Mouse (Mus musculus) left cerebral cortex, adult 11 months (tissue): ENCODE data around the gene Gm815.

ENCODE experiments used
- DNase-seq: peaks from one replicate; pipeline ENCODE4 v3.0.0; 2022; ENCODE audit warnings: low spot score

The Gm815 gene

DNA sequence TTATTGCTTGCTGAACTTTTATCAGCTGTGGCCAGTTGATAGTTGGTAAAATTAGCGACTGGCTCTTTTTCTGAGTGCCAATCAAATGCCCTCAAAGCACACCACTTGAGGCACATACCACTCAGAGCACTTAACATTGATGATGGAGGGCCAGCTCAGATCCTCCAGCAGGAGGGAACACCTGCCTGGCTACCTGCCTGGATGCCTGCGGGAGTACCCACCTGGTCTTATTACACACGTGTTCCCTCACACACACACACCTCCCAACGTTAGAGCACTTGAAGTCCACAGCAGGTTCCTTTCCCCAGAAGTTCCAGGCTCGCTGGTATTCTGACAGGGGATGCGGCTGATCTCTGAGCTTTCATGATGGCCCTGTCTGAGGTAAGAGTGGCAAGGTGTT is at the start of gene Gm815:
Gm815 (plus strand) TSS at position 266 of the 400 bp plus-strand sequence.
- no peak for DNase-seq

DNA sequence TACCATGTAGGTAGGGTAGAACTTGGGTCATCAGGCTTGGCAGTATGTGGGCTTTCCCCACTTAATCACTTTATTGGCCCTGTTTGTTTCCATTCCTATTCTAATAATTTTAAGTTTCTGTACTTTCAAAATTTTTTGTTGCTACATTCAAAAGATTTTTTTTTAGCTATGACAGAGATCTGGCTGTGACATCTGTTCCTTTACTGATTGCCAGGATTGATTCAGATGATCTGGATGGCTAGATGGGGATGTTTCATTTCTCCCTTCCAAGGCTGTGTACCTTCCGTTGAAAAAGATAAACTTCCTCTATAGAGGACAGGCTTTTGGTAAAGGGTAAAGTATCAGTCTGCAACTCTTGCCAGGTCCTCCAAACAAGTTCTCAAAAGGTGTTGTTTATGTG is 48.1 kb upstream of the Gm815 start:
- DNase-seq, result no peak

DNA sequence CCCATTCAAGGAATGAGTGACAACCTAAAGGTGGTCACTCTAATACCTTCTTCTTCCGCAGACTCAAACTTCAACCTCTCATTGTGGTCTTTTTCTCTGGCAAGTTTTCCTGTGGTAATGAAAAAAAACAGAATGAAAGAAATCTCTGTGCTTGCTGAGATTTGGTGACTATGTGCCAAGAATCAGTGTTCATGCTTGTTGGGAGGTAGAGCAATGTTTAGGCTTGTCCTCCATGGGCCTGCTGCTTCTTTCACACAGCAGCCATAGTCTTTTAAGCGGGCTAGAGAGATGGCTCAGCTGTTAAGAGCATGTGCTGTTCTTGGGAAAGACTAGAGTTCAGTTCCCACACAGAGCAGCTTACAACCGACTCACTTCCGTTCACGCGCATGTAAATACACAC is 41.8 kb upstream of the Gm815 start:
- DNase-seq, result no peak

DNA sequence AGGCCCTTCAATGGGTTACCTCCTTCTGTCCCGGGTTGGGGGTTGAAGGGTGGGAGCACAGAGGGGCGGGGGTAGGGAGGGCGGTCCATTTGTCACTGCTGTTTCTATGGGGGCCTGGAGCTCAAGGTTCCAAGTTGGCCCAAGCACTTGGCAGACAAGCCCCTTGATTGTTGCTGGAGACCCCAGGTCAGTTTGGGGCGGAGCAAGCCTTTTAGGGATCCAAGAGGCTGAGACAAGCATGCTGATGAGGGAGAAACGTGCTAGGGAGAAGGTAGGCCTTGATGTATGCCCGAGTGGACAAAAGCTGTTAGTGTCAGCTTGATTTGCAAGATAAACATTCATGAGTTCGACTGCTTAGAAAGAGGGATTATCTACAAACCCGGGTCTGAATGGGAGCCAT is 40.9 kb upstream of the Gm815 start:
- no peak for DNase-seq

DNA sequence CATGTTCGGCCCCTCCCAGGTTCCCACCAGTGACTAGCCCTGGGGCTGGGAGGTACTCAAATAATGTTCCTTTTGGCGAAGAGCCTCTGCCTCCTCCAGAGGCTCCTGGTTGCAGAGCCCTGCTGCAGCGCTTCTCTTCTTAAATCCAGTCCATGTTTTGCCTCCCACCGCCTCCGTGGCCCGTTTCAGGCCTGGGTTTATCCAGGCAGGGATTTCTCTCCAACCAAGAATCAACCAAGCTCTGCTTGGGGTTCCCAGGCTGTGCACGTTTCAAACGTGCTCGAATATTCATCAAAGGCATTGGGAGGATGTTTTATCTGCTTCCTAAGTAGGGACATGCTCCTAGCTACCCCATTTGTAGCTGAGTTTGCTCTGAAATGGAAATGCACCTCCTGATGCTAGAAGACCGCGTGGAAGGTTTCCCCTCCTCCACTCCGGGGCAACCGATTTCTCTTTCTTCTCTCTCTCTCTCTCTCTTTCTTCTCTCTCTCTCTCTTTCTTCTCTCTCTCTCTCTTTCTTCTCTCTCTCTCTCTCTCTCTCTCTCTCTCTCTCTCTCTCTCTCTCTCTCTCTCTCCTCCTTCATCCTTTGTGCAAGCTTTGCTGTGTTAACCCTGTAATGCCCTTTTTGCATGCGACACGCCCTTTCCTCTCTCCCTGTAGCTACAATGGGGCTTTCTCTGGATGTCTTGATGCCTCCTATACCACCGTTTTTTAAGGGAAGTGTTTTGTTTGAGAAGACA is 40.2 kb upstream of the Gm815 start:
- DNase-seq, result peak; percentile 67

DNA sequence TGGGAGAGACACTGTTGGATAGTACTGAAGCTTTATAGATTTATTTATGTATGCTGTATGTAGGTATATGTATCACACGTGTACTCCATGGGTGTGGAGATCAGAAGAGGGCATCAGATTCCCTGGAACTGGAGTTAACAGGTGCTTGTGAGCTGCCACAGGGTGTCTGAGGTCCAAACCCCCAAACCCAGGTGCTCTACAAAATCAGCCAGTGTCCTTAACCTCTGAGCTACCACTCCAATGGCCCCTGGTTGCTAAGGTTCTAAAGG is 39.7 kb upstream of the Gm815 start:
- no peak for DNase-seq

DNA sequence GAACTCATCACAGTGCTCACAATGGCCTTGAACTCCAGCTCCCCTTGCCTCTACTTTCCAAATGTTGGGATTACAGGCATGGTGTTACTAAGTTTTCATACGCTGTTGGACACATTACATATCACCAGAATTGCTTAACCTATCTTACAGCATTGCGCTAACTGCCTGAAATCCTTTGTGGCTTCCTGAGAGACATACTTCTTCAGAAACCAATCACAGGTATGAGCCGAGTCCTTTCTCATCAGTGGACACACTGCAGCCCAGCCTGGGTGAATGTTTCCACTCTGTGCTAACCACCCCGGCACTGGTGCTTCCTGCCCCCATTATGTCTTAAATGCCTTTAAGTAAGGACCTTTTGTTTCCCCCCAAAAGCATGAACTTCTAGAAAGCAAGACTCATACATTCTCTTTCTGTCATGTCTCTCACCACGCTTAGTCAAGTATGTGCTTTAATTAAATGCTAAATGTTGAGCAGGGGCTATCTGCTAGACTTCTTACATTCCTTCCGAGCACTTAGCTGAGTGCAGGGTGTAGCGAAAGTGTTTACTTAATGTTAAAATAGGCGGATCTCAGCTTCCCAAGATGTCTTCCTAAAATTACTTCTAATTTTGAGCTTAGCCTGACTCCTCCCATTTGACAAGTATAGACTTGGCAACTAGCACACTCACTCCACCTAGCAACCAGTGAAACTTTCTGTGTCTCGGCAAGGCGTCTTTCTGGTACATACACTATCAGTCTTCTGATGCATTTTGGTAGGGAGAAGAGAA is 34.5 kb upstream of the Gm815 start:
- no peak for DNase-seq

DNA sequence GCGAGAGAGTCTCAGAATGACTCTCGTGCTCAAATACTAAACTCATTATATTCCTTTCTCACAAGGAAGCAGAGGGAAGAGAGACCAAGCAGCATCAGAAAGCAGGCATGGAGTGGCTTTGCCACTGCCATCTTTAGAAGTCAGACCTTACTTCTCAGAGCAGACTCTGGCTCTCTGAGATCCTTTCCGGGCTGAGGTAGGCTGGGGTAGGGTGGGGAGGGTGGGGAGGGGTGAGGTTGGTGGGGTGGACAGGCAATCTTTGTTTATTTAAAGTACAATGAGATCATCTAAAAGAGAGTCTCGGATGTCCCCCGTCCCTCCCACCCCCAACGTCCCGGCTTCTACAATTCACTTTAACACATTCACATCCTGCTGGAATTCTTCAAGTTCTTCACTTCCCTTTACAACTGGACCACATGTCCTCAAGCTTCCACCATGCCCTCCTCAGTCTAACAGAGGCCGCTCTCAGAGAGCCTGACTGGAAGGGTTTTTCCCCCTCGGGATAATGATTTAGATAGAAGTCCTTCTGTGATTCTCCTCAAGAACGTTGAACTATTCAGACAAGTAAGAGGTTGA is 33.3 kb upstream of the Gm815 start:
- no peak for DNase-seq

DNA sequence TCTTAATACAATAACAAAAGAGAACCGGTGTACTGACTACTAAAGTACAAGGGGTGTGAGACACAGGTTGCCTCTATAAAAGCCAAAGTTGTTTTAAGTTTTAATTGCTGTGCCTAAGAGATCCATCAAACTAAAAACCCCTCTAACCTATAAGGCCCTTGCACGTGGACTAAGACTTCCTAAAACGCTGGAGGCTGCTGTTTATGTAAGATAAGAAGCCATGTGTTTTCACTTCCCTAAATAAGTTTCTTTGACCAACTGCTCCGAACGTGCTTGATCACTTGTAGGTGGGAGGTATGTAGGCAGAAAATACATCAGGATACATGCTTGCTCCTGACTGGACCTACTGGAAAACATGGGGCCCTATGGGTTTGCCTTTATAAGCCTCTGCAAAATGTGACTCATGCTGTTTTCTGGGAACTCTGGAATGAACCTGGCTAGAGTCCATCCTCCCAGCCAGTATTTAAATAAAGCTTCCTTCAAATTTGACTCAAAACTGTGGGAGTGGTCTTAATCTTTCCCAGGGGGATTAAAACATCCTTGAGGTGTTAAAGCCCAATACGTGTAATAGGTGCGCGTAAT is 31.9 kb upstream of the Gm815 start:
- no peak for DNase-seq

DNA sequence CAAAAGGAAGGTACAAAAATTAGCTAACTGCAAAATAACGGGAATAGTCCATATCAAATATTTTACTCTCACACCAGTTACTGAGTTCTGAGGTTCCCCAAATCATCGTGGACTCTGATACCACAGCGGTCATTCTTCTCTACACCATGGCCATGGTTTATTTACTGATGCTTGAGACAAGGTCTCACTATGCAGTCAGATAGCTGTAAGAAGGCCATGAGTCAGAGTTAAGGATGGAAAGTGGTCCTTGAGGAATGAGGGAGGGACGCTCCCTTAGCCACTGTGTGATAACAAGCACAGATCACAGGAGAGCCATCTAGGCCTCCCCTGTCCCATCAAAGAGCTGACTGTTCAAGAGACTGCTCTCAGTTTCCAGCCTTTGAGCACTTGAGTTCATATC is 31.0 kb upstream of the Gm815 start:
- no peak for DNase-seq

DNA sequence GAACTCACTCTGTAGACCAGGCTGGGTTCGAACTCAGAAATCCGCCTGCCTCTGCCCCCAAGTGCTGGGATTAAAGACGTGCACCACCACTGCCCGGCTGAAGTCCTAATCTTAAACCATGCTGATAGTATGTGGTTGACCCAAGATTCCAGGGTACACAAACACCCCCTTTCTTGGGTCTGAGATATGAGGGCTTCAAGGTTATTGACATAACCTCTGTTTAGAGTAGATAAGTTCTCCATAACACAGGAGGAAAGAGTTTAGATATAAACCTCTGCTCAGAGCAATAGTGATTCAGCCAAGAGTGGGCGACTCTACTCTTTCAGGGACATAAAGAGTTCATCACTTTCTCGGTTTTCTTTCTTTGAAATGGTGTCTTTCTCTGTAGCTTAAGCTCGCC is 30.5 kb upstream of the Gm815 start:
- no peak for DNase-seq

DNA sequence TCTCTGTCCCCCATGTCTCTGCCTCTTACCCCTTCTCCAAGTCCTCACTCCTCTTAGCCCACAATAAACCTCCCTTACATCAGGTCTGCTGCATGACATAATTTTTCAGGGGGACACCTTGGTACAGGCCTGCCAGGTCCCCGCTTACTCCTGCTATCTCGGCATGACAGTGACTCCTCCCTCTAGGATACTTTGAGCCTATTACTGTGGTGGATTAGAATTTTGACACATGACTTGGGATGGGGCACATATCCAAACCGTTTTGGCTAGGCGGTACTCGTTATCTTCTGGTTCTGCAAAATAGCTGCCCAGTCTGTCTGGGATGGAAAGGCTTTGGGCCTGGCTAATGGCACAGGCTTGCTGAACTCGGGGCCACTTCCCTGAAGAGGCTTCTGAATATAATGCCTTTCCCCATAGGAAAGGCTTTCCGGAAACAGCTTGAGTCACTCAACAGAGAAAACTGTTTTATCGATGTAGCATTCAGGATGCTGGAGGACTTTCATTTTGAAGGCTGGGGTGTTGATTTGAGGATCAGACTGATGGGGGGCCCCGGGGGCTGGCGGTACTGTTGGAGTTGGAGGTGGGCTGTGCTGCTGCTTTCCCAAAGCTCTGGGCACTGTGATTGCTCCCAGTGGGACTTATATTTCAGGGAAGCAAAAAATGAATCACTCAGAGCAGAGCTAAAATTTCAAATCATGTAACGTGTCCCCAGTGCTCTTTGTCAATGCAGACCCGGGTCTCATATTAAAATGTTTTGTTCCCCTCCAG is 27.1 kb upstream of the Gm815 start:
- no peak for DNase-seq

DNA sequence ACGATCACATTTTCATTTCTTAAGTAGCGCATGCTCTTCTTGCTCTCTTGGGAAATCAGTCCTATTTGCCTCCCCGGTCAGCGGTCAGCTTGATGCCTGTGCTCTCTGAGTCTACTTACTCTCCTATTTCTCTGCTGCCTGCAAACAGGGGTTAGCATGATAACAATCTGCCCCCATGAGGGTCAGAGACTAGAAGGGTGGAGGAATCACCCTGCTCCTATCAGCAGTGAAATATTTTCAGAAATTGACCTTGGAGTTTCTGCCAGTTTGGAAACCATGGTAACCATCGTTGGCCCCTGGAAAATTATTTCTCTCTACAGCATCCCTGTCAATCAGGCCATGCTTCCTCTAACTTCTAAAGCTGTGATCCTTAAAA is 26.5 kb upstream of the Gm815 start:
- no peak for DNase-seq

DNA sequence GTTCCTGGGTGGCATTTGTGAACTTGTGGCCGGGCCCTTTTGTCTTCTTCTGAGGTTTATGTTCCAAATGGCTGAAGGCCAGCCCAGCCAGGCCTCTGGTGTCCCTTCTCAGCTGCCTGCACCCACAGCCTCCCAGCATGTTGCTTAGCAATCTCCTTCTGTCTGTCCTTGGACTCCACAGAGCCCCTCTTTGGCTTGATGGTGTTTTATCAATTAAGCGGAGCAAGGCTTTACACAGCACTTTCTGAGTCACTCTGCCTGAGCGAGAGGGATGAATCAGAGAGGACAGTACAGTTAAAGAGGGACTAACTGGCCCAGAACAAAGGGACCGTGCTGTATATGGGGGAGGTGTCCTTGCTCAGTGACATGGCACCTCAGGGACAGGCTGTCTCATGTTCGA is 22.0 kb upstream of the Gm815 start:
- DNase-seq, result no peak

DNA sequence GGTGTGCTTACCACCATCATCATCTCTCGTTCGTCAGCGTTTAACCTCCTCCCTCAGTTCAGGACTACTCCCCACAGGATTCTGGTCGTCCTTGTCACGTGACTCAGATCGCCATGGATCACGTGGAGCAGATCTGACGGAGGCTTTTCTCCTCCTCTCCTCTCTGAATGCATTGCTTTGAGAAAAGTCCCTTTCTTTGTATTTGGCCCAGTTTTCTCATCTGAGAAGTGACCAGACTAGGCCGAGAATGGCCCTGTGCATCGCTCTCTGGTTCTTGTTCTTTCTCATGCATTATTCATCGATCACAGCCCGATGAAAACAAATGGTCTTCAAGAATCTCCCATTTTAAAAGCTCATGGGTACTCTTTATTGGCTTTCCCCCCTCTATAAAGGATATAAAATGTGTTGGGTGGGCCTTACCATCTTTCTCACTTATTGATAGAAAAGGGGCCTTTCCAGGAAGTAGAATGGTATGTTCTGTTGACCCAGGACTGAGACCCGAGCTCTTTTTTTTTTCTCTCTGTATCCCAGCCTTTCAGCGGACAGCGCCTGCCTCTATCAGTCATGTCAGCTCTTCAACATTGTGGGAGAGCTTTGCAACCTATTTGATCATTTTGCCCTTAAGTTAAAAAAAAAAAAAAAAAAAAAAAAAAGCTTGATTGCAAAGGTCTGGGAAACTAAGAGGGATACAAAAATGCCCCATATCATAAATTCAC is 20.5 kb upstream of the Gm815 start:
- no peak for DNase-seq

DNA sequence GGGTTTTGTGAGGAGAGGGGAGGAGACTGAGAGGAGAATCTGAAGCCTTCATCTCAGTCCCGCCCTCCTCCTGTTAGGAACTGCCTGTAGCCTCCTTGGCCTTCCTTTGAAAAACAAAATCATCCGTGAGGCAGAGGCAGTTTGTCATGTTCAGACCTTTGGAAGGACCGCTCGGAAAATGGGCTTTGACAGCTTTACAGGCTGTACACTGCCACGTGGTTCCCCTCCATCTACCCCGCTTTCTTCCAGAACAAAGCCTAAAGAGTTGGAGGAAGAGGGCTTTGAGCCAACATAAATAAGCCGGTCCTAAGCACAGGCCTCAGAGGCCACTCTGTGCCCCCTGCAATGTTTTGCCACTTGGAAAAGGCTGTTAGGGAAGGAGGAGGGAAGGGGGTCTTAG is 19.9 kb upstream of the Gm815 start:
- no peak for DNase-seq

DNA sequence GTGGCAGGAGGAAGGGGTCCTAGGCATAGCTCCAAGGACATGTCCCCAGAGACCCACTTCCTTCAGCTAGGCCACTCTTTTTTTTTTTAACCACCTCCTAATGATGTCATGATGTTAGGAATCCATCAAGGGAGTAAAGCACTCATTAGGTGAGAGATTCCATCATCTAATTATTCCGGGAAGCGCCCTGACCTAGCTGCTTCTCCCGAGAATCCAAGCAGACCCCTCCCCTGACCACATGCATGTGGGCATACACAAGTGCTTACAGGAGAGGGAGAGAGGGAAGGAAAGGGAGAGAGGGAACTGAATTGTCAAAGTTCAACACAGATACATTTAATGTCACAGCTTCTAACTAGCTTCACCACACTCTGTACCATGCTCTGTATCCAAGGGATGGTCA is 16.1 kb upstream of the Gm815 start:
- no peak for DNase-seq

DNA sequence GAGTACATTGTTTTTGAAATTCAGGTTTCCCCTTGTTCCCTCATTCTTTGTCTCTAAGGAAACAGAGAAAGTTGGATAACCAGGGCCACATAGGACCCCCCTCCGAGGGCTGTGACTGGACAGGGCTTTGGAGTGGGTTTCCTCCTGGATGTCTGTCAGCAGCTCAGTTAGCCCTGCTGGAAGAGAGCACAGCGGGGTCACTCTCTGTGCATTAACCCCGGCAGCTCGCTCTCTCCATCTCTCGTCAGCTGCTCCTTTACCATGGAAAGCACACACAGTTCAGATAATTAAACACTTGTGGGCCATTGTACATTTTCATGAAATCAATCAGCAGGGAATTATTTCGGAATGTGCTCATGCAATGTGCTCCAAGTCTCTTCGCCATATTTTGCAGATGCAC is 15.4 kb upstream of the Gm815 start:
- no peak for DNase-seq

DNA sequence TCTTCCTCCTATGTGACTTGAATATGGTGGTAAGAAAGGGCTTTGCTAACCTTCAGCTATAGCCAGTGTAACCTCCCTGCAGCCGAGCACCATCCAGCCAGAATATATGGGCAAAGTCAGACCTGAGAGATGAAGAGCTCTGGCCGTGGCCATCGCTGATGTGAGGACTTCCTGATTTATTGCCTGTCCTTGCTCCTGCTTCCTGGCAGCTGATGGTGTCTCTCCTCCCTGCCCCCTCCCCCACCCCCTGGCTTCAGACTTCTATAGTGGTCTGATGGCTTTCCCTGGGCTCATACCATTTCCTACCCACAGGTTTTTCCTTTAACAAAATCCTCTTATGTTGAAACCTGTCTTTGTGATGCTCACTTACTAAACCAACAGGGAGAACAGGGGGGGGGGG is 14.6 kb upstream of the Gm815 start:
- DNase-seq, result no peak

DNA sequence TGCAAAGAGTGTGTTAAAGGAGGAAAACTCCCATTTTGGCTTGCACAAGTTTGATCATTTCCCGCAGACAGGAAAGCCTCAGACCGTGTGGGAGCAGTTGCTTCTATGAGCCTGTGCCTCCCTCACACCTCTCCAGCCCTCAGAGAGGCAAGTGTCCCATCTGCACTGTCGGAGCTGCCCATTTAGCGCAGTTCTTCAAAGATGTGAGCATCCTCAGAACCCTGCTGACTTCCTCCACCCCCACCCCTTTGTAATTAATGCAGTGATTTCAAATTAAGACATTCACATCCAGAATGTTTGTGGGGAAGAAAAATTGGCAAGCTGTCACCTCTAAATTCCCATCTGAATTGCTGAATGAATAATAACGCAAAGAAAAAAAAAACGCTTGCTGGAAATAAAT is 12.8 kb upstream of the Gm815 start:
- DNase-seq, result no peak

DNA sequence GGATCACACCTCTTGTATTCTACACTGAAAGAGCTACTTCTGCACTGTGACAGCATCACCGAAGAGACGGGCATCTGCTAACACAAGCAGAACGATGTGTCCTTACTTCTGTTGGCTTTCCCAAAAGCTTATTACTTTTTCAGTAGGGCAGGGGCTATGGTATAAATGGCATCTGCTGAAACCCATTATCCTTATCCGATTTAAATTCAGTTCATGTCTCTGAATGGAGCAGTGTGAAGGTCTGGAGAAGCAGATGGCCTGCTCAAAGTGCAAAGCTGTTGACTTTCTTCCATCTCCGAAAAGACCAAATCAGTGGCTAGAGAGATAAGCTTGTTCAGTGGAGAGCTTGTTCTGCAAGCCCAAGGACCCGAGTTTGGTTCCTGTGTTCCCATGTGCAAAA is 10.1 kb upstream of the Gm815 start:
- DNase-seq, result no peak

DNA sequence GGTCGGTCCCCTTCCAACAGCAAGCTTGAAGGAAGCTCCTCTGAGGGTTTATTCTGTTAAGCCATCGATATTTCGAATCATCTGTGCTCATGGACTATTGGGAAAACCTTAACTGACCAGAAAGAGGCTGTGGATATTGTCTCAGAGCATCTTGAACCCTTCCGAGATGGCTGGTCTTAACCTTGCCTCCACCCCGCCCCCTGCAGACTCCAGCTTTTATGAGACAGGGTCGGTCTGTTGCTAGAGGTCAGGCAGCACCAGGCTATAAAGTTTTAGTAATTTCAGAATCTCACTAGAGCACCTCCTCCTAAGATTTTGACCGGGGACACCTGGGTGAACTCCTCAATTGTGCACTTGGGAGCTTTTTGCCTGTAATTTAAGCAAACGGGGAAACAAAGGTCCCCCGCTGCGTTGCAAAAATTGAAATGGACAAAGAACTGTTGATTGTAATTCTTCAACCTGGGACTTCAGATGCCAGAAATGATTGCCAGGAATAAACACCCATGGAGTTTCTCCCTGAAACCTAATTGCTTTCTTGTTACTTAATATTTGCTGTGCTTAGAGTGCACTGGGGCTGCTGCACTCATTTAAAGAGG is 8.4 kb upstream of the Gm815 start:
- DNase-seq, result no peak
